20 mouse cellular contexts compared by ENCODE assay signal in the genomic region with DNA sequence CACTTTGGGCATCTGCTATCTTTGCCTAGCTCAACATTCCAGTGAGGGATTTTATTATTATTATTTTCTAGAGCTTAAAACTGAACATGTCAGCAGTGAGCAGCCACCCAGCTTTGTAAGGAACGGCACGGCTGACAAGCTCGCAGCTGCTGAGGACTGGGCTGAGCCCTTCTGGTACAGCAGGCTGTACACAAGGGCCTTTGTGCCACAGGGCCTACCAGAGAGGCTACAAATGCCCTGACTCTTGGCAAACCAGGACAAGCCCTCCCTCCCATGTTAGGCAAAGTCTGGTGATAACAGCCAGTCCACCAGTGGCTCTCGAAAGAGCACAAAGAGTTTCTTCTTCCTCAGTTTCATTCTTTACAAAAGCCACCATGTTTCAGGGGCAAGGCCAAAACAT.
DNase-seq lines count a peak whose midpoint lies in the region; ATAC-seq and TF ChIP-seq lines count a peak whose summit lies in the region.
"Had no signal": no experiment of that assay in that cellular context is flagged by ENCODE, and none has a peak within 500 bp of the region (broad histone marks: within the 10 kb centered on the region; RNA-seq: fewer than 3 reads in every experiment).

No protein-coding gene starts in this region.

- WGBS in forebrain, postnatal 0 days: 63% methylated on average over 4 of the region's 4 CpGs
- 79% methylated on average over 4 of the region's 4 CpGs for WGBS in forebrain, embryonic 12.5 days
- WGBS in midbrain, postnatal 0 days: 75% methylated on average over 4 of the region's 4 CpGs
- WGBS in midbrain, embryonic 15.5 days: 80% methylated on average over 4 of the region's 4 CpGs

- no peaks in the 10 kb centered on the region for H3K9me3 ChIP-seq in forebrain, postnatal 0 days (ENCODE audit: low read length)
- no peaks in the 10 kb centered on the region for H3K9me3 ChIP-seq in forebrain, embryonic 12.5 days
- H3K9me3 ChIP-seq in midbrain, postnatal 0 days (ENCODE audit: low read length): no peaks in the 10 kb centered on the region
- H3K9me3 ChIP-seq in midbrain, embryonic 15.5 days: no peaks in the 10 kb centered on the region
- H3K9me3 ChIP-seq: embryonic facial prominence, embryonic 12.5 days; heart, embryonic 13.5 days; hindbrain, embryonic 13.5 days had no signal

- no peak for DNase-seq in forebrain, postnatal 0 days
- DNase-seq in layer of hippocampus, adult 11-12 months (ENCODE audit: low spot score): peak; percentile 19
- no peak for DNase-seq in layer of hippocampus, adult 18-20 months (ENCODE audit: low spot score in 2 of 2)
- peak; percentile 37 for DNase-seq in midbrain, postnatal 0 days (ENCODE audit: low spot score)
- DNase-seq in ovary, postnatal 36 days (ENCODE audit: low spot score): no peak
- DNase-seq: adrenal gland, postnatal 10 days; B cell, adult 2 months; cerebellum, adult 11-12 months; cerebellum, adult 9-10 months; gastrocnemius, postnatal 36 days; heart, adult 11 months; heart, postnatal 36 days had no signal

- H3K9ac ChIP-seq in forebrain, postnatal 0 days: no peak overlapping the region
- H3K9ac ChIP-seq in forebrain, embryonic 12.5 days: no peak overlapping the region
- H3K9ac ChIP-seq in midbrain, postnatal 0 days (replicated peaks; ENCODE audit: low read length, poor library complexity, severe bottlenecking): no peak overlapping the region
- H3K9ac ChIP-seq in midbrain, embryonic 15.5 days: no peak overlapping the region
- H3K9ac ChIP-seq: embryonic facial prominence, embryonic 12.5 days; heart, embryonic 13.5 days; hindbrain, embryonic 13.5 days had no signal

- H3K36me3 ChIP-seq in forebrain, postnatal 0 days (ENCODE audit: insufficient read depth): no peaks in the 10 kb centered on the region
- no peaks in the 10 kb centered on the region for H3K36me3 ChIP-seq in forebrain, embryonic 12.5 days (replicated peaks)
- no peaks in the 10 kb centered on the region for H3K36me3 ChIP-seq in midbrain, postnatal 0 days (ENCODE audit: insufficient read depth, low read length)
- H3K36me3 ChIP-seq in midbrain, embryonic 15.5 days (replicated peaks): no peaks in the 10 kb centered on the region
- H3K36me3 ChIP-seq: embryonic facial prominence, embryonic 12.5 days; G1E; heart, embryonic 13.5 days; hindbrain, embryonic 13.5 days had no signal

- no peak for TF ChIP-seq CTCF in forebrain, postnatal 0 days (IDR thresholded peaks at IDR 0.05; ENCODE audit: low read depth)
- no peak for TF ChIP-seq CTCF in midbrain, postnatal 0 days (IDR thresholded peaks at IDR 0.05)

- no peak overlapping the region for H3K4me2 ChIP-seq in forebrain, postnatal 0 days (ENCODE audit: low read depth)
- H3K4me2 ChIP-seq in forebrain, embryonic 12.5 days: no peak overlapping the region
- no peak overlapping the region for H3K4me2 ChIP-seq in midbrain, postnatal 0 days (ENCODE audit: low read depth, low read length, poor library complexity, severe bottlenecking)
- H3K4me2 ChIP-seq in midbrain, embryonic 15.5 days: no peak overlapping the region
- H3K4me2 ChIP-seq: embryonic facial prominence, embryonic 12.5 days; heart, embryonic 13.5 days; hindbrain, embryonic 13.5 days had no signal

- H3K27me3 ChIP-seq in forebrain, postnatal 0 days (ENCODE audit: insufficient read depth, low read length): no peaks in the 10 kb centered on the region
- H3K27me3 ChIP-seq in forebrain, embryonic 12.5 days: no peaks in the 10 kb centered on the region
- no peaks in the 10 kb centered on the region for H3K27me3 ChIP-seq in midbrain, postnatal 0 days (ENCODE audit: insufficient read depth, low read length)
- no peaks in the 10 kb centered on the region for H3K27me3 ChIP-seq in midbrain, embryonic 15.5 days (replicated peaks)
- H3K27me3 ChIP-seq: embryonic facial prominence, embryonic 12.5 days; heart, embryonic 13.5 days; hindbrain, embryonic 13.5 days had no signal

- 0 out of 2 replicates have a peak overlapping the region, but pooled peaks have one; percentile 29 for H3K27ac ChIP-seq in forebrain, postnatal 0 days (ENCODE audit: low read depth, low read length)
- H3K27ac ChIP-seq in forebrain, embryonic 12.5 days: no peak overlapping the region
- no peak overlapping the region for H3K27ac ChIP-seq in midbrain, postnatal 0 days (ENCODE audit: low read depth, low read length)
- no peak overlapping the region for H3K27ac ChIP-seq in midbrain, embryonic 15.5 days
- H3K27ac ChIP-seq: embryonic facial prominence, embryonic 12.5 days; heart, embryonic 13.5 days; hindbrain, embryonic 13.5 days had no signal

- H3K4me3 ChIP-seq in forebrain, postnatal 0 days (ENCODE audit: low read depth, low read length): no peak overlapping the region
- H3K4me3 ChIP-seq in forebrain, embryonic 12.5 days (replicated peaks): no peak overlapping the region
- no peak overlapping the region for H3K4me3 ChIP-seq in midbrain, postnatal 0 days (ENCODE audit: low read depth, low read length)
- no peak overlapping the region for H3K4me3 ChIP-seq in midbrain, embryonic 15.5 days
- H3K4me3 ChIP-seq: embryonic facial prominence, embryonic 12.5 days; heart, embryonic 13.5 days; hindbrain, embryonic 13.5 days had no signal

- peak; percentile 82 for ATAC-seq in forebrain, postnatal 0 days
- no peak for ATAC-seq in forebrain, embryonic 12.5 days (ENCODE audit: low FRiP score)
- ATAC-seq in midbrain, postnatal 0 days (ENCODE audit: low FRiP score): peak; percentile 41; the same call in 1 of the 2 replicates
- ATAC-seq in midbrain, embryonic 15.5 days (replicated peaks): no peak
- ATAC-seq: CD4-positive, CD25-positive, alpha-beta regulatory T cell, adult 4 months; forebrain, embryonic 16.5 days had no signal

- no peaks in the 10 kb centered on the region for H3K4me1 ChIP-seq in forebrain, postnatal 0 days (ENCODE audit: insufficient read depth)
- no peaks in the 10 kb centered on the region for H3K4me1 ChIP-seq in forebrain, embryonic 12.5 days
- no peaks in the 10 kb centered on the region for H3K4me1 ChIP-seq in midbrain, postnatal 0 days (ENCODE audit: insufficient read depth, low read length)
- no peaks in the 10 kb centered on the region for H3K4me1 ChIP-seq in midbrain, embryonic 15.5 days
- H3K4me1 ChIP-seq: embryonic facial prominence, embryonic 12.5 days; hindbrain, embryonic 13.5 days had no signal

Comparison
In these comparisons a context has a peak if more than half of its experiments do, and no peak if none do; other contexts are left out.
1. ATAC-seq: peak in forebrain, postnatal 0 days (single experiment) and midbrain, postnatal 0 days (single experiment); none in forebrain, embryonic 12.5 days (single experiment) and midbrain, embryonic 15.5 days (single experiment).
2. DNase-seq: peak in layer of hippocampus, adult 11-12 months (single experiment) and midbrain, postnatal 0 days (single experiment); none in forebrain, postnatal 0 days (single experiment), layer of hippocampus, adult 18-20 months (0 of 2) and ovary, postnatal 36 days (single experiment).